Comparison of ENCODE assay signal across 9 mouse cellular contexts in the genomic region with DNA sequence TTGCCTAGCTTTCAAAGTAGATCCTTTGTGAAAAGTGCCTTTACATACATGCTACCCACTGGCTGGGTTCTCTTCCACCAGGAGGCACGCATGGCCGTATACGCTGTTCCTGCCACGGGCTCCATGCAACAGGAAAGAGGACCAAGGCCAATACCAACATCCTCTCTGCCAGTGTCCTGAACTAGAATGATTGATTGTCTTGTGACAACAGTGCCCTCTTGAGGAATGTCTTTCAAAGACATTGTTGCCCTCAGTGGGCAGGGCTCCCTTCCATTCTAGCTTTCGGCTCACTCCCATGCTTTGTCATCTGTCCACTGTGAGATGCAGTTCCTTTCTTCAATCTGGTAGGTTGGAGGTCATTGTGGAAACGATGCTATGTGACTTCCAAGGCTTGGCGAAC. TPM values are rescaled to one million over a fixed set of nuclear protein-coding genes. Genes with fewer than 3 reads are reported as not detected.
DNase-seq lines count a peak whose midpoint lies in the region; ATAC-seq and TF ChIP-seq lines count a peak whose summit lies in the region.
"Had no signal": no experiment of that assay in that cellular context is flagged by ENCODE, and none has a peak within 500 bp of the region (broad histone marks: within the 10 kb centered on the region; RNA-seq: fewer than 3 reads in every experiment).

No protein-coding gene starts in this region.

- H3K36me3 ChIP-seq in intestine, postnatal 0 days (ENCODE audit: control insufficient read depth, insufficient read depth) = no peaks in the 10 kb centered on the region
- H3K36me3 ChIP-seq in intestine, embryonic 15.5 days = no peaks in the 10 kb centered on the region
- H3K36me3 ChIP-seq in splenic B cell, adult 2 months (ENCODE audit: control insufficient read depth, insufficient read depth, low read length, poor library complexity, severe bottlenecking) = no peaks in the 10 kb centered on the region

- H3K27ac ChIP-seq in intestine, postnatal 0 days (ENCODE audit: low read depth, low read length) = no peak overlapping the region
- H3K27ac ChIP-seq in intestine, embryonic 15.5 days = no peak overlapping the region

- H3K4me1 ChIP-seq in intestine, postnatal 0 days (replicated peaks; ENCODE audit: control insufficient read depth, insufficient read depth, low read length) = no peaks in the 10 kb centered on the region
- H3K4me1 ChIP-seq in intestine, embryonic 15.5 days (replicated peaks) = no peaks in the 10 kb centered on the region

- peak; percentile 31; the same call in 1 of the 2 replicates for ATAC-seq in intestine, postnatal 0 days
- ATAC-seq in intestine, embryonic 15.5 days = no peak

- H3K4me2 ChIP-seq in intestine, postnatal 0 days (replicated peaks; ENCODE audit: low read depth) = no peak overlapping the region
- H3K4me2 ChIP-seq in intestine, embryonic 15.5 days (replicated peaks) = no peak overlapping the region

- TF ChIP-seq CTCF in intestine, postnatal 0 days (IDR thresholded peaks at IDR 0.05; ENCODE audit: low read depth) = peak; percentile 84

- peak; percentile 37 to 79 for DNase-seq in adrenal gland, adult (ENCODE audit: inconsistent age in 2 of 2, low spot score in 1 of 2)
- DNase-seq in adrenal gland, adult 8-10 months = no peak
- peak; percentile 55 for DNase-seq in thymus, postnatal 0 days (ENCODE audit: low spot score)
- DNase-seq in thymus, postnatal 36 days = no peak
- DNase-seq in splenic B cell, adult 2 months (ENCODE audit: low read depth, low spot score) = peak; percentile 25
- DNase-seq in urinary bladder, postnatal 25 days (ENCODE audit: low spot score) = no peak
- DNase-seq: B cell, adult 2 months had no signal

- H3K4me3 ChIP-seq in intestine, postnatal 0 days (ENCODE audit: low read depth, low read length) = no peak overlapping the region
- no peak overlapping the region for H3K4me3 ChIP-seq in intestine, embryonic 15.5 days (replicated peaks)

- H3K9me3 ChIP-seq in intestine, postnatal 0 days (ENCODE audit: control insufficient read depth) = no peaks in the 10 kb centered on the region
- H3K9me3 ChIP-seq in intestine, embryonic 15.5 days = no peaks in the 10 kb centered on the region

- WGBS in intestine, postnatal 0 days = 54% methylated on average over 7 of the region's 7 CpGs
- 61% methylated on average over 7 of the region's 7 CpGs for WGBS in intestine, embryonic 15.5 days

- no peak overlapping the region for H3K9ac ChIP-seq in intestine, postnatal 0 days (ENCODE audit: low read depth, low read length)
- H3K9ac ChIP-seq in intestine, embryonic 15.5 days = no peak overlapping the region

- no peaks in the 10 kb centered on the region for H3K27me3 ChIP-seq in intestine, postnatal 0 days (replicated peaks; ENCODE audit: control insufficient read depth, insufficient read depth, low read length)
- H3K27me3 ChIP-seq in intestine, embryonic 15.5 days (replicated peaks) = no peaks in the 10 kb centered on the region
- H3K27me3 ChIP-seq in splenic B cell, adult 2 months (ENCODE audit: control insufficient read depth, insufficient read depth, low read length, poor library complexity, severe bottlenecking) = no peaks in the 10 kb centered on the region

RNA-seq across cellular contexts. Expression of a gene that starts 16.2 kb away (rescaled TPM):
- 10 to 100 TPM; 47.5 to 96.0 (median 73.9) TPM for total RNA-seq in adrenal gland, adult 8-10 months (2022)
- 64.8 and 65.8 TPM in 2 replicates for polyA plus RNA-seq in intestine, postnatal 0 days (2015; fragmentation: Nextera tagmentation; extraction: Ambion mirVana)
- 161 and 167 TPM in 2 replicates for polyA plus RNA-seq in intestine, embryonic 15.5 days (2015; fragmentation: Nextera tagmentation; extraction: Ambion mirVana)
- polyA plus RNA-seq in thymus, postnatal 0 days (2015; fragmentation: Nextera tagmentation; extraction: Ambion mirVana) = 77.1 and 83.0 TPM in 2 replicates

RNA-seq across cellular contexts. Expression of a gene that starts 21.8 kb away (rescaled TPM):
- 100 to 1,000 TPM; 115 to 403 (median 241) TPM for total RNA-seq in adrenal gland, adult 8-10 months (2022)
- polyA plus RNA-seq in intestine, postnatal 0 days (2015; fragmentation: Nextera tagmentation; extraction: Ambion mirVana) = 196 and 204 TPM in 2 replicates
- polyA plus RNA-seq in intestine, embryonic 15.5 days (2015; fragmentation: Nextera tagmentation; extraction: Ambion mirVana) = 541 and 603 TPM in 2 replicates
- polyA plus RNA-seq in thymus, postnatal 0 days (2015; fragmentation: Nextera tagmentation; extraction: Ambion mirVana) = 649 and 709 TPM in 2 replicates

RNA-seq across cellular contexts. Expression of a gene that starts 47.7 kb away (rescaled TPM):
- total RNA-seq in adrenal gland, adult 8-10 months (2022) = 100 to 1,000 TPM; 151 to 257 (median 207) TPM
- 37.8 and 41.0 TPM in 2 replicates for polyA plus RNA-seq in intestine, postnatal 0 days (2015; fragmentation: Nextera tagmentation; extraction: Ambion mirVana)
- polyA plus RNA-seq in intestine, embryonic 15.5 days (2015; fragmentation: Nextera tagmentation; extraction: Ambion mirVana) = 73.9 and 79.8 TPM in 2 replicates
- 28.8 and 32.8 TPM in 2 replicates for polyA plus RNA-seq in thymus, postnatal 0 days (2015; fragmentation: Nextera tagmentation; extraction: Ambion mirVana)

RNA-seq across cellular contexts. Expression of a gene that starts 54.8 kb away (rescaled TPM):
- 100 to 1,000 TPM in 1 of 4 experiments, 10 to 100 TPM in 3; 44.0 to 121 (median 82.9) TPM for total RNA-seq in adrenal gland, adult 8-10 months (2022)
- polyA plus RNA-seq in intestine, postnatal 0 days (2015; fragmentation: Nextera tagmentation; extraction: Ambion mirVana) = 33.0 and 35.7 TPM in 2 replicates
- polyA plus RNA-seq in intestine, embryonic 15.5 days (2015; fragmentation: Nextera tagmentation; extraction: Ambion mirVana) = 121 and 132 TPM in 2 replicates
- polyA plus RNA-seq in thymus, postnatal 0 days (2015; fragmentation: Nextera tagmentation; extraction: Ambion mirVana) = 170 and 184 TPM in 2 replicates

Comparison
In these comparisons a context has a peak if more than half of its experiments do, and no peak if none do; other contexts are left out.
1. DNase-seq: peak in adrenal gland, adult (2 of 2), thymus, postnatal 0 days (single experiment) and splenic B cell, adult 2 months (single experiment); none in adrenal gland, adult 8-10 months (single experiment), thymus, postnatal 36 days (0 of 2) and urinary bladder, postnatal 25 days (single experiment).